Mouse (Mus musculus) layer of hippocampus, adult 8-10 months (tissue): ENCODE measurements at regions not wholly inside any gene's neighbourhood (a gene's known extent, or its start where the extent isn't known, plus 50 kb on each side); places are given as distances from the start of the nearest gene placed in this dataset.
A peak's percentile ranks its signal among the peaks of the same experiment; 100 is the strongest.

Experiments
- DNase-seq, 2 experiments: peaks; one replicate each; pipeline ENCODE4 v3.0.0; 2022; ENCODE audit warnings: low spot score in 2 of 2

- DNase-seq = peak; percentile 22 to 39
Measured at GRCm38 (mm10) chr6:27029008-27029407, 1106.0 kb downstream of the Grm8 start.

GRCm38 (mm10) chr6:27028377-27028776, 1106.6 kb downstream of the Grm8 start:
- DNase-seq = no peak

- DNase-seq = no peak
Measured at GRCm38 (mm10) chr6:27021697-27022096, 1113.3 kb downstream of the Grm8 start.

GRCm38 (mm10) chr6:27014475-27014874, 1120.5 kb downstream of the Grm8 start:
- no peak for DNase-seq

- no peak for DNase-seq
Measured at GRCm38 (mm10) chr6:26976613-26977012, 1158.4 kb downstream of the Grm8 start.

GRCm38 (mm10) chr6:26949166-26949565, 1140.1 kb upstream of the Pot1a start:
- DNase-seq = no peak
